Mouse (Mus musculus): Measurements from ENCODE around the gene Cyfip2.

Cyfip2 gene

DNA sequence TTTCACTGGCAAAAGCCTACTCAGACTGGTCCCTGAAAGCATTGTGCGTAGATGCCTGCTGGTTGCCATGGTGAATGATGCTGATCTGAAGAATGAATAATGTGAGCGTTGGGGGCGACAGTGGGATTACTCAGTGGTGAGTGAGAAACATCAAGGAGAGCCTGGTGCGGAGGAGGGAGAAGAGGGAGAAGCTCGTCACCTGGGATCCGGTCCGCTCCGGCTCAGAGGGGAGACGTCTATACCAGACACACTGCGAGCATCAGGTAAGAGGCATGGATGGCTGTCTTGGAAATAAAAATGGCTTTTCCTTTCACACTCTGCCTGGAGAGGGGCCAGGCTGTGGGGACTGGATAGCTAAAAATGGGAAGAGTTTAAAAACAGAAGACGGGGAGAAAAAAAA, 77.3 kb downstream of the Cyfip2 start, which contains the start of gene Fndc9:
TSS of gene Fndc9 (plus strand) at position 198 of the 400 bp plus-strand sequence.
- no peak for DNase-seq (ENCODE audit: low spot score)

DNA sequence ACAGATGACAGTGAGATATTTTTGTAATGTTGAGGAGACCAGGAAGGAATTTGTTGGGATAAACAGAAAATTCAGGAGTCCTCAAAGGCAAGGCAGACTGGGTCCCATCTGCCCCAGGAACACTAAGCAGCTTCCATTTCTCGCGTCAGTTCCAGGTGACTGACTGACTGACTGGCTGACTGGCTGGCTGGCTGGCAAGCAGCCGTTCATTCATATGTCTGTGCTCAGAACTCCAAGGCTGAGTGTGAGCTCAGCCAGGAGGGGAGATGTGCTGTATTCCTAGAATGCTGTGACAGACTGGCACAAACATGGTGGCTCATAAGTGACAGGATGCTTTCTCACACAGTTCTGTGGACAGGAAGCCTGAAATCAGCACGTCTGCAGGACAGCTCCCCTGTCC, 78.7 kb downstream of the Cyfip2 start:
- DNase-seq (ENCODE audit: low spot score) = no peak

DNA sequence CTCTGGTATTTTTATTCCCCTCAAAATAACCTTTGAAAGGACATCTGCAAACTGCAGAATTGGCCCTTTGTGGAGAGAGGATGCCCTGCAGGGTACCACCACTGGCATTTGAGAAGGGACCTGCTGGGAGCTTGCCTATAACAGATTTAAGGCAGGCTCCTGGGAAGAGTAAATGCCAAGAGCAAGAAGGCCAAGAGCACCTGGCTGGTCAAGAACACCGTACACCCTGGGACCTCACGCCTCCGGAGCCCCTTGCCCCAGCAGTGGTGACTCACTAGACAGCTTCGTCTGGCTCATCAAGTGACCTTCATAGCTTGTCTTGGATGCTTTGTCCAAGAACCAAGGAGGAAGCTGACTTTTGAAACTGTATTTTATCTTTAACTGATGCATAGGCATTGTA, 79.9 kb downstream of the Cyfip2 start:
- no peak for DNase-seq (ENCODE audit: low spot score)

DNA sequence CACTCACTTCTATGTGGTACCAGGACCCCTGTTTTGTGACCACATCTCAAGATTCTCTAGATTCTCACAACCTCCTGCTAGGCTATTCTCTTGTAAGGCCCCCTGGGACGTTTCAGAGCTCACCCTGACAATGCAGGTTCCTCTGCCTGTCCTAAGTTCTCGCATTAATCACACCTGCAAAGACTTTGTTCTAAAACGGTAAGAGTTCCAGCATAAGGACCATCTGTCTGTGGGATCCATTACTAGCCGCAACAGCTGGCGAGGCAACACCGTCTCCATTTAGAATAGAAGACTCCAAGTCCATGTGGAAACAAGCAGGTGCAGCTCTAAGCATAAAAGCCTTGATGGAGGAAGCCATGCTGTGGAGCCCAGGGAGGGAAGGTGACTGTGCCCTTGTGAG, 82.5 kb downstream of the Cyfip2 start:
- no peak for DNase-seq (ENCODE audit: low spot score)

DNA sequence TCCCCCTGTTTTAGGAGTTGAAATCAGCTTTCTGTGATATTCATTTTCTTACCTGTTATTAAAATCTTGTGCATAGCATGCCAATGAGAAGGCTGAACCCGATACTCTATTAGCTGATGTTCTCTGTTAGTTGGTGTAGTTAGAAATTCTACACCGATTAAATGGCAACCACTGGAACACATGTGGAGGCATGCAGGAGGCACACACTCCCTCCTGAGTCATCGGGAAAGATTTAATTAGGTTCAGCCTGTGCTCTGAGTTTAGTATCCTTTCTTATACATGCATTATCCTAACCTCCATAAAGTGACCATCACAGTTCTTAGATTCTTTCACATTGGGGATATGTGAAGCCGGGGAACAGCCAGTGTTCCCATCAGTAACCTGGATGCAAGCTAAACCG, 87.3 kb downstream of the Cyfip2 start:
- no peak for DNase-seq (ENCODE audit: low spot score)

DNA sequence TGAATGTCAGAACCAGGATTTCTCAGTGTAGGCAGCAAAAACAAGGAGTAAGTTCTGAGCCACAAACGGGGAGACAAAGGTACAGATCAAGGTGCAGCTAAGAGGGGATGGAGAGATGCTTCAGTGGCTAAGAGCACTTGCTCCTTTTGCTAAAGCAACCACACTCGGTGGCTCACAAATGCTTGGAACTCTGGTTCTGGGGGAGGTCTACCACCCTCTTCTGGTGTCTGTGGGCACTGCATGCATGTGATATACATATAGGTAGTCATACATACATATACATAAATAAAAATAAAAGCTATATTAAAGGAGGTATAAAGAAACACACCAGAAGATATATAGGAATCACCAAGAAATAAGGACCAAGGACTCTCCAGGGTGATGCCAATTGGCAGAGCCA, 89.1 kb downstream of the Cyfip2 start:
- no peak for DNase-seq (ENCODE audit: low spot score)

DNA sequence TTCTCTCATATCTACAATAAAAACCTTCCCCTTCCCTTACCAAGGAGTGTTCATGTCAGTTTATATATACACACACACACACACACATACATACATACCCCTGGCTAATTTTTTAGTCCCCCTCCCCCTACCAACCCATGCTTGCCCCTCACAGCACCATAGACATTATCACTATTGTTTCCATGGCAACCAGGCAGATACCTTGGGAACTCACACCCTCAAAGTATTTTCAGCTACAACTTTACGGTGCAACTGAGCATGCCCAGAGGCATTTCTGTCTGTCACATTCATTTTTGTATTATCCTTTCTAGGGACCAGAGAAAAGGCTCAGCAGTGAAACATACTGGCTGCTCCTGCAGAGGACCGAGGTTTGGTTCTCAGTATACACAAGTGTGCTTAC, 92.4 kb downstream of the Cyfip2 start:
- DNase-seq (ENCODE audit: low spot score) = no peak

DNA sequence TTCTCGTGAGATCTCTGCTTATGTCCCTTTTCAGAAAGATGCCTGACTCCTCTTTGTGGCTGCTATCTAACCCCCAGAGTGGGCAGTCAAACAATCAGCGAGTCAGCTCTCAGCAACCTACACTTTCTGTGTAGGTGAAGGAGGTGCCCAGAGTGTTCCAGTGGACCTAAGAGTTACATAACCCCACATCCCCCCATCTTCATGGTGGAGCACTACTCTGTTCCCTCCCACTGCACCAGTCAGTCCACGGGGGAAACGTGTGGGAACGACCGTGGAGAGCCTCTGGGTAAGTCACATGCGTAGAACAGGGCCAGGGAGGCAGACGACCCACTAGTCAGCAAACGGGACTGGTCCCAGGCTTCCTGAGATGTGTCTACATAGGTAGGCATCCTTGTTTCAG, 93.3 kb downstream of the Cyfip2 start:
- DNase-seq (ENCODE audit: low spot score) = no peak

DNA sequence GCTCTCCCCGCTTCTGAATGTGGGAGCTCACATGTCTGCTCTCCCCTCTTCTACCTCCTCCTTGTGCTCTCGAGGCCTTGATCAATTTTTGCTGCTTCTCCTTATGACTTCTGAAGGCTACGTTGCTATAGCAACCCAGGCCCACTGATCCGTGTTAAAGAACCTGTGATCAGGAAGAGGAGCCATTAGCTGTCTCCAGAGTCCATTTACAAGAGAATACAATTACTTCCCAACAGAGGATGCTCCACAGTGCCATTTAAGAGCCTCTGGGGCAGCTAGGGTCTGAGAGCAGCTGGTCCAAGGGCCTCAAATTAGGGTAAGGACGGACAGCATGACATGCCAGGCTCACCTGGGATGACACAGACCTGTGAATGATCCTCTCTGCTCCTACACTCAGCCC, 94.1 kb downstream of the Cyfip2 start:
- DNase-seq (ENCODE audit: low spot score) = no peak

DNA sequence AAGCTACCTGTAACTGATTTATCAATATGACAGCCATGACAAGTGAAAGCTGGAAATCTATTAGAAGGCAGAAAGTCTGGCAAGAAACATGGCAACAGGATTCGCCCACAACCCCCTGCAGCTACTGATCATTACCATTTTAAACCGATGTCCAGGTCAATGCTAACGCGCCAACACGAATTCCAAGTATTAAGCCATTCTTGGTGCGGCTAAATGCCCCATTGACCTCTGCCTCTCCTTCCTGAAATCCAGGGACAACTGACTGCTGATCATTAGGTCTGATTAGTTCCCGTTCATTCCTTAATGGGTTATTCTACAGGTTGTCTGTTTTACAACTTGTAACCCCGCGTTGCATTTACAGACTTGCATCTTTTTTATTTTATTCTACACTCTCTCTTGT, 95.0 kb downstream of the Cyfip2 start:
- no peak for DNase-seq (ENCODE audit: low spot score)

DNA sequence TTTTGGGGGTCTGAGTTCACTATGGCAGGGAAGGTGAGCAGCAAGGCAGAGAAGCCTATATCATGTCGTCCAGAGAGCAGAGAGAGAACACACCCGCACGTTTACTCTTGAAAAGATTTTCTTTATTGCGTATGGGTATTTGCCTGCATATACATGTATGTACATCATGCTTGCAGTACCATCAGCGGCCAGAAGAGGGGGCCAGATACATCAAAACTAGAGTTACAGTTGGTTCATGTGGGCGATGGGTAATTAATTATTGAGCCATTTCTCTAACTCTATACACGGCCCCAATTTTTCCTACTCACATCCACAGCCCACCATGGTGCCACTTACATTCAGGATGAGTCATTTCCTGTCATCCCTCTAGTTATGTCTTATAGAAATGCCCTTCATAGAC, 96.0 kb downstream of the Cyfip2 start:
- DNase-seq (ENCODE audit: low spot score) = peak; percentile 38

DNA sequence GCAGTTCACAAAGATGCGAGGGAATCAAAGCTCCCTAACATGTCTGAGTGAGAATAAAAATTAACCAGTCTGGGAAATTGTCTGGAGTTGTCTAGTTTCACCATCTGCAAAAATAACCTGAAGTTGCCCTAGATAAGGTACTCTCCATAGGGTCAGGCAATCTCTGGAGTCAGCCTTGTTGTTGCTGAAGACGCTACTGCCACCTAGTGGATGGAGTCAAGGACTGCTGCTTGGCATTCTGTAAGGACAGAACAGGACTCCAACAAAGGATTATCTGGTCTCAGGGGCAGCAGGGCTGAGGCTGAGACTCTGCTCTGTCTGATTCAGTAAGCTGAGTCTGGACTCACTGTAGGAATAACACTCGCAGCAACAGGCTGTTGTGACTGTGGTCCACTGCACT, 97.3 kb downstream of the Cyfip2 start:
- DNase-seq (ENCODE audit: low spot score) = peak; percentile 43

DNA sequence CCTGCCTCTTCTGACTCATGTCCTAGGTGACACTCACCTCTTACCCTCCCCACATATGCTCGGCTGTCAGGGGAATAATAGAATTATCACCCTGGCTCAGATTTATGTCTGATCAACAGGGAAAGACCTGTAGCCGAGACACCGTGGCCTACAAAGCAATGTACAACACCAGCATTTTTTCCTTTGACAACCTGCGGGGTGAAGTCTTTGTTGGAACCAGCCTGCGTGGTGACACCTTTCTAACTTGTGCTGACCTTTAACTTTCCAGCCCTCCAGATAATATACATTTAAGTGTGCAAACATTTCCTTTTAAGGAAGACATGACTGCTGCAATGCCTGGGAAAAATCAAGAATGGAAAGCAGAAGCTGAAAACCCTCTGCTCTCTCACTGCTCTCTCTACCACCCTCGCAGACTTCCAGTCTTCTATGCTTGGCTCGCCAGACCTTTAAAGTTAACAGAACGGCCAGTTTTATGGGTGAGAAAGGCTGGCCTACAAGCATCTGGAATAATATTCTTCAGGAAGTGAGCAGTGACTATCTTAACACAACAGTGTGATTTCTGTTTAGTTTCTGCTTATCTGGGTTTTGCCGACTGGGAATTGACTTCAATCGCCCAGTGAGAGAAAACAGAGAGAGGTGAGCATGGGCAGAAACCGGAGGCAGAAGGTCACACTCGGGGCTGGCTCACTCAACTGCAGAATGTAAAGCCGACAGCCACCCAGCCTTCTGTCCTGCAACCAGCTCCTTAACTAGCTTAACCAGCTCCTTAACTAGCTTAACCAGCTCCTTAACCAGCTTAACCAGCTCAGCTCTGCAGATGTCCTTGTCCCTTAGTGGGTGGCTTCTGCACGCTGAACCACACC, 98.1 kb downstream of the Cyfip2 start:
- no peak for DNase-seq (ENCODE audit: low spot score)

DNA sequence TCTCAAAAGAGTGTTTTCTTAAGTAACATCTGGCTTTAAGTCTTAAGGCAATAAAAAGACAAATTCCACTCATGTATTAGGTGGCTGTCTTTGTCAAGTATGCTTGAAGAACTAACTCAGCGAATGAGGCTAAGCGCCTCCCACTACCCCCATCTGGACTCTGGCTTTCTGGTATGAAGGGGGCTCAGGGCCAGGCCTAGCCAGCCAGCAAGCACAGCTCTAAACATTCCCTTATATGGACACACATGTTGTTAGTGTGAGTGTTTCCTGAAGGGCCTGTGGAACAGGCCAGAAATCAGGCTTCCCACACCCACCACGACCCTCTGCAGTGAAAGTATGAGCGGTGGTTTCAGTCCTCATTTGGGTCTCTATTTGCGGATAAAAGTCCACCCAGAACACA, 98.8 kb downstream of the Cyfip2 start:
- no peak for DNase-seq (ENCODE audit: low spot score)

DNA sequence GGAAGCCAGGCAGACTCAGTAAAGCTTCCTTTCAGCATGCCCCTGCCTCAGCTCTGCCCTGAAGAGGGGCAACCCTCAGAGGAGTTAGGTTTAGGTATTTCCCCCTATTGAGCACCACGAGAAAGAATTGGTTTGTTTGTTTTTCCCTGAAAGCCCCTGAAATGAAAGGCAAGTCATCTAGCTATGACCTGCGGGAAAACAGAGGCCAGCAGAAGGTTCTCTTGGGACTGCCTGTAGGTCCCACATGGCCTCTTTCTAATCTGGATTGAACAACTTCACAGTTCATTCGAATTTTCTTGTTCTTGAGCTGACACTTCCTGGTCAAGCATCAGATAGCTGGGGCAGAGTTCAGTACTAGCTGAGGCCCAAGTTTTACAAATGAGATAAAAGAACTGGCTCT, 100.8 kb downstream of the Cyfip2 start:
- no peak for DNase-seq (ENCODE audit: low spot score)

DNA sequence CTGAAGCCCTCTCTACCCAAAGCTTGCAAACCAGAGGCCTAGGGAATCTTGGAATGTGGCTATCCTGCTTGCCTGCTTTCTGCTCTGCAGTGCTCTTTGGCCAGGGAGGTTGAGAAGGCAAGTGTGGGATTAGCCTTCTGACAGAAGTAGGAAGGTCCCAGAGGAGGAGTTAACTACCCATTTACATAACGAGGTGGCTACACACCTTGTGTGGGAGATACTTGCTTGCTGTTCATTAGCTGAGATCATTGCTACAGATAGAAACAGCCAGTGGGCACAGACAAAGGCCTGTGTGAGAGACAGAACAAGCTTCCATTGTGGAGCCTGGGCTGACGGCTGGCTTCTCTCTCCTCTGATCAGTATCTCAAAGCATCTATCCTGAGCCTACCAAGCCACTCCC, 102.8 kb downstream of the Cyfip2 start:
- DNase-seq (ENCODE audit: low spot score) = no peak

DNA sequence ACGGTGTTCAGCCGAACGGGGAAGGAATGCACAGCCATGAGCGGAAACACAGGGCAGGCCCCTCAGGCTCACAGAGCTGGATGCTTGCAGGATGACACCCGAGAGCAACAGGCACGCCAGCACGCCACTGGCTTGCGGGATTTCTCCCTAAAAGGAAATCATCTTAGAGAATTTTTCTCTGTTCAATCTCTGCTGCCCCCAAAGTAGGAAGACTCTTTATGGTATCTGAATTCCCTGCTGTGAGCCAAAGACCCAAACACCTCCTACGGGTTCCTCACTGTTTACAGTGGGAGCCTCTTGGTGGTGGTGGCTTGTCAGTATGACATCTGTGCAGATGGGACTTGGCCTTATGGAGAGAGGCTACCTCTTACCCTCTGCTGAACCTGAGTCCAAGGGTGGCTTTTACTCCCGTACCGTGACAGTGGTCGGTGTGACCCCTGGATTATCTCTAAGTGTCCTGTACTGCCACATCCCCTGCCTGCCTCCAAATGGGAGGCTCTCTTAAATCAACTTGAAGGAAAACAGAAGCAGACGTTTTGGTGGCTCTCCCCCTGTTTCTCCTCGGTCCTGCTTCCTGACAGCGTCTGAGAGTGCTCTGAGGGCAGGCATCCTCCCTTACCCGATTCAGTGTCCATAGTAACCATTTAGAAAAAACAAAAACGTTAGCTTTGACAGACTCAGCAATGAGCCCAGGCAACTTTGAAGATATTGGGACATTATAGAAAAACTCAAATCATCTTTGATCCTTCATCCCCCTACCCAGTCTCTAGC, 106.8 kb downstream of the Cyfip2 start:
- no peak for DNase-seq (ENCODE audit: low spot score)

DNA sequence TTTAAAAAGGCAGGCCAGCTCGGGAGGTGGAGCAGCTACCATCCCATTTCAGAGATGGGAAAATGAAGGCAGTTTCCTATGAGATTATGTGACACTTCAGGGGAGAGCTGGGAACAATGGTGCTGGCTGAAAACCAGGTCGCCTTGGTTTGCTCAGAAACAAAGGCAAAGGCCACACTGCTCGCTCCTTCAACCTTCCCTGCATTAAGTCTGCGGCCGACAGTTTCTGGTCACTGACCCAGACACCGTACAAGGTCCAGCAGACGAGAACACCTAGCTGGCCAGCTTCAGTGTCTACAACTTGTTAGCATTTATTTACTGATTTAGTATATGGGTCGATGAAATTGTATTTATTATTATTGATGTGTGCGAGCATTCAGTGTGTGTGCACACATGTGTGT, 107.8 kb downstream of the Cyfip2 start:
- no peak for DNase-seq (ENCODE audit: low spot score)

DNA sequence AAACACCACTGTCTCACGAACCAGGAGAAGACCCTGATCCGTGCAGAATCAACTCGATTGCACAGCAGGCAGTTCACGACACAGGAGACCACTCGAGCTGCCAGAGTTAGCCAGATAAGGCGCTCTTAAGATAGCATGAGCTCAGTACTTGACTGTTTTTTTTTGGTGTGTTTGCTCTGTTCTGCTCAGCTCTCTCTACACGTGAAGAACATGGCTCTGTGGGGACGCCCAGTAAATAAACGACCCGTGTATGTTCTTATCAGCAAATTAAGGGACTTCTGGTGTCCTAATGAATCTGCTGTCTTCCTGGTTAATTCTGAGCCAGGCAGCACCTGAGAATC, 110.1 kb downstream of the Cyfip2 start:
- no peak for DNase-seq (ENCODE audit: low spot score)

DNA sequence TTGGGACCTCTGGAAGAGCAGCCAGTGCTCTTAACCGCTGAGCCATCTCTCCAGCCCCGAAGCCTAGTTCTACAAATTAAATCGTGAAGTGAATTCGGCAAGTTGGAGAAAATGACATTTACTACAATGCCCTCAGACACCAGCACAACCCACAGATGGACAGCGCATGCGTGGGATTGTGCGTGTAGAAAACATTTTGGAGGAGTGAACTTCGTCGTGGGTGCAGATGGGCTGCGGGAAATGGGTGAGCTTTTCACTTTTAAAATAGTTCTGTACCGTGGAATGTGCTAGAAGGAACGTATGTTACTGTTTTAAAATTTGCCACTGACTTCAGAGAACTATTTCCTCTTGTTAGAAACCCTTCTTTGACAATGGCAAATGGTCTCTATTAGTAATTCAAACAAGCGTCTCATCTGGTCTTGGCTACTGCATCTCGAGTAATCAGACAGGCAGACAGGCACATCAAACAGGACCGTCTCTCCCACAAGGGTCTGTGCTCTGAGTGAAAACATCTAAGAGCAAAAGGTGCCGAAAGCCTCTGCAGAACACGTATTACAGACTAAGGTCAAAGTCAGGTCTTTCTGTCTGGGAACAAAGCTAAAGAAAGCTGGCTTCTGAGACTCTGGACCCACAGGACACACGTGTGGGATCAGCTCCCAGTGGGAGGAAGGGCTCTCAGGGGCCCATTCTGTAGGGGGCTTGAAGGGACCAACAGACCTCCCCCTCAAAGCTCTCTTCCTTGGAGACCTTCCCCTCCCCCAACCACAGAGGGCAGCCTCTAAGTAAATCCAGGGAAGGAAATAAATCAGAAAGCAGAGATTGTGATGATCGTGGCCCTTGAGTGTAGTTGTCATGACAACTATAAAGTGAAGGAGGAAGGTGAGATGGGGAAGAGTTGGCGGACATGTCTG, 110.8 kb downstream of the Cyfip2 start:
- DNase-seq (ENCODE audit: low spot score) = no peak

DNA sequence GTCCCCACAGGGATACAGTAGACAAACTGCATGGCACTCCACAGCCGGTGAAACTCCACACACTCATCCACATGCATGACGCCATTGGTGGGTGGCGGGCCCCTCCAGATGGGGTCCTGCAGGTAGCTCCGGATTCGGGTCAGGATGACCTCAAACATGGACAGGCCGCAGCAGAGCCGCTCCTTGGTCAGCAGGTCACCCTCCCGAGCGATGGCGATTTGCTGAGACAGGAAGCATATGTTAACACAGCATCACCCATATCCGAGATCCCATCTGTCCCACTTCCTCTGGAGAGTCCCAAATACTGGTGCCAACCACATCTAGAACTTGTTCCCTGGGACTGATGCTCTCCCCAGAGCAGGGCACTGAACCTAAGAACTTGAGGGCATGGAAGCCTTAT, 112.0 kb downstream of the Cyfip2 start:
- DNase-seq (ENCODE audit: low spot score) = no peak

DNA sequence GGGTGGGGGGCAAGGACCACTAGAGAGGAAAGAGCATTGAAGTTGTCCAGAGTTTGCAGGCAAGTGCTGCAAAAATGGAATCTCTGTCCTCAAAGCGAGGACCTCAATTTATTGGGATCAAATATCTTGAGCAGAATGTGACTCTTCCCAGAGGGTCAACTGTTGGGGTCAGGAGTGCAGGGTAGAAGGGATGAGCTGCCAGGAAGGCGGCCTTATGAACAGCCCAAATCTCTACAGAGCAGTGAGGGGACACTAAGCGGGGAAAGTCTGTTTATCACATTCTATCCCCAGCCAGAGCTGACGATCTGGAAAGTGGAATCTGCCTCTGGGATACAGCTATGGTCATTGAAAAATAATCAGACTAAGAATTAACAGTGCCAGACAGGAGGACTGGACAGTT, 118.5 kb downstream of the Cyfip2 start:
- DNase-seq (ENCODE audit: low spot score) = no peak

DNA sequence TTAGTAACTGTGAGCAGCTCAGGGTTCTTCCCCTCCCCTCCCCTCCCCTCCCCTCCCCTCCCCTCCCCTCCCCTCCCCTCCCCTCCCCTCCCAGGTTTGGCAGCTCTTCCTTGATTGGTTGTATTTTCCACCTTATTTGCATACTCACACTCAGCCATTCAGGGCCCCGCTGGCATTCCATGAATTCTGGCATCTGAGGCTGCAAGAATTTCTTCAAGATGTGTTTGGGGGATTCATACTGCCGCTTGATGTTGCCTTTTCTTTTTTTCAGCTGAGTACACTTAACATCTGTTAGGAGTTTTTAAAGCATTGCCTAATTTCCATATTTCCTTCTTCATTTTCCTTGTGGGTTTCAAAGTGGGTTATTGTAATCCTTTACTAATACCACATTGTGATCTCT, 124.4 kb downstream of the Cyfip2 start:
- DNase-seq (ENCODE audit: low spot score) = no peak

Measured in T-cell, adult 2 months (primary cell).